Mouse (Mus musculus) kidney, embryonic 15.5 days (tissue): ENCODE data around the gene Mylk3. TPM values are rescaled to one million over a fixed set of nuclear protein-coding genes. Genes with fewer than 3 reads are reported as not detected.

ENCODE experiments used
- ATAC-seq: fragments of 200-750 bp; cut with Nextera tagmentation; replicated peaks from 2 replicates; pipeline ENCODE4 v1.8.0; 2017; ENCODE audit warnings: moderate TSS enrichment; ENCODE audit not compliant: low FRiP score
- H3K27ac ChIP-seq: fragments of 300-500 bp; sonication (generic); 2 replicates; pipeline ENCODE4 v1.5.1; 2015; ENCODE audit warnings: mild to moderate bottlenecking, inconsistent platforms
- H3K27me3 ChIP-seq: fragments of 300-500 bp; sonication (generic); 2 replicates; pipeline ENCODE4 v1.6.1; 2015; ENCODE audit warnings: inconsistent platforms
- H3K36me3 ChIP-seq: fragments of 300-500 bp; sonication (generic); 2 replicates; pipeline ENCODE4 v1.6.1; 2015; ENCODE audit warnings: inconsistent platforms
- H3K4me1 ChIP-seq: fragments of 300-500 bp; sonication (generic); 2 replicates; pipeline ENCODE4 v1.6.1; 2015; ENCODE audit warnings: inconsistent platforms
- H3K4me2 ChIP-seq: fragments of 300-500 bp; sonication (generic); 2 replicates; pipeline ENCODE4 v1.6.1; 2015; ENCODE audit warnings: moderate library complexity, mild to moderate bottlenecking, inconsistent platforms
- H3K4me3 ChIP-seq: fragments of 300-500 bp; sonication (generic); replicated peaks from 2 replicates; pipeline ENCODE4 v1.5.1; 2015; ENCODE audit warnings: mild to moderate bottlenecking, inconsistent platforms
- H3K9ac ChIP-seq: fragments of 300-500 bp; sonication (generic); 2 replicates; pipeline ENCODE4 v1.6.1; 2015; ENCODE audit warnings: mild to moderate bottlenecking, inconsistent platforms
- H3K9me3 ChIP-seq: fragments of 300-500 bp; sonication (generic); replicated peaks from 2 replicates; pipeline ENCODE4 v1.6.1; 2016; ENCODE audit warnings: inconsistent platforms
- WGBS: fragments of 180-500 bp; shearing (Covaris S2); methylation state at CpG from one replicate; pipeline ENCODE4 v1.1.7; 2015; ENCODE audit warnings: mixed read lengths; 5-methylcytosine and 5-hydroxymethylcytosine counted together
- polyA plus RNA-seq: library from polyadenylated mRNA; unstranded; fragments of >200 nt; fragmentation: Nextera tagmentation; extraction: Ambion mirVana; gene quantifications from 2 replicates; pipeline ENCODE4 v1.2.1, GENCODE M21; 2015

The Mylk3 gene
- polyA plus RNA-seq, 1 experiment from 2014 or later = 2.4 TPM

DNA sequence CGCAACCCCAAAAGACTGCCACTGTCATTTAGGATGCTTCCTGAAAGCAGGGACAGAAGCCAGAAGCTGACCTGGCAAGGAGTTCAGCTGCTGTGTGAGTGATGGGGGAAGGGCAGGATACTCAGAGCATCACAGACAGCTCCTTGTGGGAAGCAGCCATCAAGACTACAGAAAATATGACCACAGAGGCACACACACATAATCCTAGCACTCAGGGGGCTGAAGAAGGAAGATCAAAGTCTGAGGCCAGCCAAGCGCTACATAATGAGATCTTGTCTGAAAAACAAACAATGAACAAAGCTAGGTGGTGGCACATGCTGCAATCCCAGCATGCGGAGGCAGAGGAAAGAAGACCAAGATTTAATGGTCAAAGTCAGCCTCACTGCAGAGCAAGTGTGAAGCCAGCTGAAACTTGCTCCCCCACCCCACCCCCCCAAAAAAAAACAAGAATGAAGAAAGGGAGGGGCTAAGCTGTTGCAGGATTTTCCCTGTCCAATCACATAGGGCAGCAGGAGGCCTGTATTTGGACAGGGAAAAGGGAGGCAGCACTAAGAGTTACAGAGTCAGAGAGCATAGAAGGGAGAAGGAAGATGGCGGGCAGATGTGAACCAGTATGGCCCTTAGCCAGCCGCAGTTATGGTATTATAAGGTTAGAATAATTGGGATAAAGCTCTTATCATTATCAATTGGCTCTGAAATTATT is 46.1 kb downstream of the Mylk3 start:
- no peak overlapping the region for H3K4me2 ChIP-seq
- no peaks in the 10 kb centered on the region for H3K36me3 ChIP-seq
- peak; percentile 82 for ATAC-seq
- H3K27me3 ChIP-seq = no peaks in the 10 kb centered on the region
- H3K9me3 ChIP-seq = no peaks in the 10 kb centered on the region
- 43% methylated on average over 5 of the region's 5 CpGs for WGBS
- peaks cover 13% of the 10 kb centered on the region for H3K4me1 ChIP-seq
- no peak overlapping the region for H3K9ac ChIP-seq
- no peak overlapping the region for H3K4me3 ChIP-seq
- H3K27ac ChIP-seq = peak overlapping the region; percentile 48; the same call in 1 of the 2 replicates

- Histone ChIP-seq H3K4me2 (no peak overlapping the region), H3K27ac (peak overlapping the region; percentile 41; the same call in 1 of the 2 replicates), H3K36me3 (no peaks in the 10 kb centered on the region), H3K4me3 (no peak overlapping the region), H3K9me3 (no peaks in the 10 kb centered on the region), H3K4me1 (peaks cover 13% of the 10 kb centered on the region), H3K9ac (no peak overlapping the region), H3K27me3 (no peaks in the 10 kb centered on the region)
- WGBS = 58% methylated on average over 4 of the region's 4 CpGs
- no peak for ATAC-seq
These were observed 48.5 kb downstream of the Mylk3 start for GRCm38 (mm10) chr8:85337681-85338080.

GRCm38 (mm10) chr8:85336211-85336933 is 49.8 kb downstream of the Mylk3 start:
- WGBS = 66% methylated on average over 6 of the region's 6 CpGs
- Histone ChIP-seq H3K27me3 (no peaks in the 10 kb centered on the region), H3K4me1 (peaks cover 13% of the 10 kb centered on the region), H3K4me3 (no peak overlapping the region), H3K9ac (no peak overlapping the region), H3K36me3 (no peaks in the 10 kb centered on the region), H3K9me3 (no peaks in the 10 kb centered on the region), H3K27ac (no peak overlapping the region), H3K4me2 (no peak overlapping the region)
- no peak for ATAC-seq

DNA sequence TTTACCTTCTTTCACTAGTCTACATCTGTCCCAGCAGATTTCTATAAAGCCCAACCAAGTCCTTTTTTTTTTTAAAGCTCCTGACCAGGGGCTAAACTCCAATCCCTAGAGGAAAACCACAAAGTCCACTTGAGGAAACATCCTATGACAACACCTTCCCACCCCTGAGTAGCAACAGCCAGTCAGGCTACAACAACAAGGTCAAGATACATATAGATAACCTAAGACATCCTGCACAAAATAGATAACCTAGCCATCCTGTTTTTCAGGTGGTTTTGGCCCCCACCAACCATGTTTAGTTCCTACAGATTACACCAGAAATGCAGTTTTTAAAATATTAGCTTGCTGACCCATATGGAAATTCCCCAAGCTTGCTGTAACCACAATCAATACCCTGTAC is 51.0 kb downstream of the Mylk3 start:
- peaks cover 8% of the 10 kb centered on the region for H3K4me1 ChIP-seq
- no peak overlapping the region for H3K9ac ChIP-seq
- no peaks in the 10 kb centered on the region for H3K36me3 ChIP-seq
- no peaks in the 10 kb centered on the region for H3K9me3 ChIP-seq
- no peak overlapping the region for H3K4me2 ChIP-seq
- H3K4me3 ChIP-seq = no peak overlapping the region
- no peaks in the 10 kb centered on the region for H3K27me3 ChIP-seq
- H3K27ac ChIP-seq = no peak overlapping the region
- no peak for ATAC-seq

DNA sequence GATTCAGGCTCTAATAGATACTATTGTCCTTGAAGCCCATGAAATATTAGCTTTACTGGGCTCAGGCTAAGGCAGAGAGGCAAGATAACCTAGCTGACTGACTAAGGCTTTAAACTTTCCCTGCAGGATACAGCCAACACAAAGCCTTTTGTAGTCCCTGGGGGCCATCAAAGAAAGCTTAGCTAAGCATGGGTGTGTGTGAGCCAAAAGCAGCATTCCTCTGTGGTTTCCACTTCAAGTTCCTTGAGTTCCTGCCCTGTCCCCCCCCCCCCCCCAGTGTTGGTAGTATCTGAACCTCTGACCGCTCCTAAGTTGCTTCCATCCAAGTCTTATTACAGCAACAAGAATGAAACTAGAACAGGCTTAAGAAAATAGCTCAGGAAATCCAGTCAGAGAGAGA is 56.6 kb downstream of the Mylk3 start:
- Histone ChIP-seq H3K4me1 (no peaks in the 10 kb centered on the region), H3K36me3 (no peaks in the 10 kb centered on the region), H3K9ac (no peak overlapping the region), H3K9me3 (no peaks in the 10 kb centered on the region), H3K4me2 (no peak overlapping the region), H3K27me3 (no peaks in the 10 kb centered on the region), H3K27ac (no peak overlapping the region), H3K4me3 (no peak overlapping the region)
- 75% methylated on average over 1 of the region's 1 CpGs for WGBS
- no peak for ATAC-seq

DNA sequence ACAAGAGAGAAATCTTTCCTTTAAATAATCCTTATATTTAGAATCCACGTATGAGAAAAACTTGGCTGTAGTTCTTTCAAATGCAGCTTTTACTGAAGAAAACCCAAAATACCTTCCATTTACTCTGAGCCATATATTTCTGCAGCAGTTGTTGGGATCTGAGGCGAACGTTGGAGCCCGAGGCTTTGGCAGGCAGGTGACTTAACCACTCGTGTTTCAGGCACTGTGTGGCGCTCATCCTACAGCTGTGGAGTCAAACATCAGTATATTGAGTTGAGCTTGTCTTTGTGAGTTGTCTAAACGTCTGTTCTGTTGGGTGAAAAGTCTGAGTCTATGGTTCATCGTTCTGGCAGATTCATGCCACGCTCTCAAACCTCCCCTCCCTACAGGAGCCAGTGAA is 59.1 kb downstream of the Mylk3 start:
- 72% methylated on average over 9 of the region's 9 CpGs for WGBS
- no peak for ATAC-seq
- H3K4me1 ChIP-seq = no peaks in the 10 kb centered on the region
- no peak overlapping the region for H3K27ac ChIP-seq
- no peak overlapping the region for H3K4me3 ChIP-seq
- H3K4me2 ChIP-seq = no peak overlapping the region
- H3K9ac ChIP-seq = no peak overlapping the region
- H3K27me3 ChIP-seq = no peaks in the 10 kb centered on the region
- no peaks in the 10 kb centered on the region for H3K36me3 ChIP-seq
- H3K9me3 ChIP-seq = no peaks in the 10 kb centered on the region

- Histone ChIP-seq H3K9me3 (no peaks in the 10 kb centered on the region), H3K27me3 (no peaks in the 10 kb centered on the region), H3K27ac (no peak overlapping the region), H3K4me1 (no peaks in the 10 kb centered on the region), H3K4me2 (no peak overlapping the region), H3K4me3 (no peak overlapping the region), H3K9ac (no peak overlapping the region), H3K36me3 (no peaks in the 10 kb centered on the region)
- no peak for ATAC-seq
- 89% methylated on average over 3 of the region's 3 CpGs for whole genome bisulfite sequencing
These were observed 63.1 kb downstream of the Mylk3 start for GRCm38 (mm10) chr8:85323084-85323483.

GRCm38 (mm10) chr8:85321981-85322380 is 64.2 kb downstream of the Mylk3 start:
- Histone ChIP-seq H3K27me3 (no peaks in the 10 kb centered on the region), H3K36me3 (no peaks in the 10 kb centered on the region), H3K4me3 (no peak overlapping the region), H3K4me2 (no peak overlapping the region), H3K9me3 (no peaks in the 10 kb centered on the region), H3K27ac (no peak overlapping the region), H3K4me1 (no peaks in the 10 kb centered on the region), H3K9ac (no peak overlapping the region)
- ATAC-seq = no peak
- 89% methylated on average over 15 of the region's 15 CpGs for WGBS

GRCm38 (mm10) chr8:85318534-85318933 is 67.6 kb downstream of the Mylk3 start:
- Histone ChIP-seq H3K27ac (no peak overlapping the region), H3K4me2 (no peak overlapping the region), H3K27me3 (no peaks in the 10 kb centered on the region), H3K9ac (no peak overlapping the region), H3K36me3 (no peaks in the 10 kb centered on the region), H3K4me3 (no peak overlapping the region), H3K9me3 (no peaks in the 10 kb centered on the region), H3K4me1 (no peaks in the 10 kb centered on the region)
- ATAC-seq = no peak; the same call in 1 of the 2 replicates
- WGBS = 83% methylated on average over 4 of the region's 4 CpGs

GRCm38 (mm10) chr8:85313036-85313435 is 73.1 kb downstream of the Mylk3 start:
- Histone ChIP-seq H3K9ac (no peak overlapping the region), H3K27ac (no peak overlapping the region), H3K4me2 (no peak overlapping the region), H3K4me1 (no peaks in the 10 kb centered on the region), H3K9me3 (no peaks in the 10 kb centered on the region), H3K4me3 (no peak overlapping the region), H3K36me3 (peaks cover 12% of the 10 kb centered on the region), H3K27me3 (no peaks in the 10 kb centered on the region)
- no peak for ATAC-seq
- WGBS = 90% methylated on average over 3 of the region's 3 CpGs

DNA sequence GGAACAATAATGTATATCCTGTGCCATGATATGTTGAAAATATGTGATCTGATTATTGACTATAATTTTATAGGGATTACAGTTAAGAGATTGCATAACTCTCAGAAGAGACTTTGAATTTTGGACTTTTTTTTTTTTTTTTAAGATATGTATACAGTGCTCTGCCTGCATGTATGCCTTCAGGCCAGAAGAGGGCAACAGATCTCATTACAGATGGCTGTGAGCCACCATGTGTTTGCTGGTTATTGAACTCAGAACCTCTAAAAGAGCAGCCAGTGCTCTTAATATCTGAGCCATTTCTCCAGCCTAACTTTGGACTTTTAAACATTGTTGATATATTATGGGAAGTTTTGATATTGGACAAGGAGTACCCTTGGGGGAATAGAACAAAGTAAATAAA is 74.4 kb downstream of the Mylk3 start:
- no peak overlapping the region for H3K4me3 ChIP-seq
- ATAC-seq = no peak

DNA sequence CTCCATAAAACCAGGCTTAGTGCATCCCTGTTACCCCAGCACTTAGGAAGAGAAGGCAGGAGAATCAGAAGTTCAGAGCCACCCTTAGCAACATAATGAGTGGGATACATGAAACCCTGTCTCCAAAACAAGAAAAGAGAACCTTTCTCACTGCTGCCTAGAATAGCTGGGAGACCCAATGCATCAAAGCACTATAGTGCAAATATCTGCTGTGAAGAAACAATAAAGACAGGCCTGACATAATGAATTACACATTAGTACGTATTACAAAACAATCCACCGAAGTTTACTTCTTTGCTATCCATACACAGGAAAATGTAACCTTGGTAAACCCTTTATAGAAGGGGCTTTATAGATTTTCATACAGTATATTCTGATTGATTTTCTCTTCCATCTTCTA is 77.6 kb downstream of the Mylk3 start:
- Histone ChIP-seq H3K4me2 (no peak overlapping the region), H3K9ac (no peak overlapping the region), H3K4me1 (no peaks in the 10 kb centered on the region), H3K27ac (no peak overlapping the region), H3K27me3 (no peaks in the 10 kb centered on the region), H3K9me3 (no peaks in the 10 kb centered on the region), H3K4me3 (no peak overlapping the region), H3K36me3 (peaks cover 53% of the 10 kb centered on the region)
- ATAC-seq = no peak
- 95% methylated on average over 2 of the region's 2 CpGs for WGBS

More for the DNA sequence above, 74.4 kb downstream of the Mylk3 start:
- Histone ChIP-seq H3K27ac (no peak overlapping the region), H3K9me3 (no peaks in the 10 kb centered on the region), H3K27me3 (no peaks in the 10 kb centered on the region), H3K36me3 (peaks cover 24% of the 10 kb centered on the region), H3K4me1 (no peaks in the 10 kb centered on the region), H3K9ac (no peak overlapping the region), H3K4me2 (no peak overlapping the region)
